Mouse (Mus musculus): ENCODE measurements at regions not wholly inside any gene's neighbourhood (a gene's known extent, or its start where the extent isn't known, plus 50 kb on each side); places are given as distances from the start of the nearest gene placed in this dataset.
A peak's percentile ranks its signal among the peaks of the same experiment; 100 is the strongest.

DNA sequence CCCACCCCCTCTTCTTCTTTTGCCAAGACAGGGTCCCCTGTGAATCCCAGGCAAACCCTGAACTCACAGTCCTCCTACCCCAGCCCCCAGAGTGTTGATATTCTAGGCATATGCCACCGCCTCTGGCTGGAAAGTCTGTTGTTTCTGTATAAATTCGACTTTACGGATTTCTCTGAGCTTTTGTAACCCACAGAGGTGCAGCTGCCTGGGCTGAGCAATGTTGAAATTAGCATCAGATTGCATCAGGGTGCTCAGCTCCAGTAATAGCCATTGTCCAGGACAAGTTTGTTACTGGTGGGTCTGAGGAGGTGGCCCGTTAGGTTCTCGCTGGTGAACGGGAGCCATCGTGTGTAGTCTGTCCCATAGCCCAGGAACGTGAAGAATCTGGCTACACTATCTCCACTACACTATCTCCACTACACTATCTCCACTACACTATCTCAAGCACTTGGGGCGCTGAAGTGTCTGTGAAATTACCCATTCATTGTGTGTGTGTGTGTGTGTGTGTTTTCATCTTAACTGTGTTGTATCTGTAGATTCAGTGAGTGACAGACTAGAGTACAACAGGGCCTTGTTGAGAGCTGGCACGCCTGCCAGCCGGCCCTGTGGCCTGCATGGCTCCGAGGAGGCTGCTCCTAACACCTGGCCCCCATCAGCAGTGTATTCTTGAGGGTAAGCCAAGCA lies 92.4 kb upstream of the Hnrnpk start:
- DNase-seq (ENCODE audit: extremely low read depth, low read depth), result no peak

DNA sequence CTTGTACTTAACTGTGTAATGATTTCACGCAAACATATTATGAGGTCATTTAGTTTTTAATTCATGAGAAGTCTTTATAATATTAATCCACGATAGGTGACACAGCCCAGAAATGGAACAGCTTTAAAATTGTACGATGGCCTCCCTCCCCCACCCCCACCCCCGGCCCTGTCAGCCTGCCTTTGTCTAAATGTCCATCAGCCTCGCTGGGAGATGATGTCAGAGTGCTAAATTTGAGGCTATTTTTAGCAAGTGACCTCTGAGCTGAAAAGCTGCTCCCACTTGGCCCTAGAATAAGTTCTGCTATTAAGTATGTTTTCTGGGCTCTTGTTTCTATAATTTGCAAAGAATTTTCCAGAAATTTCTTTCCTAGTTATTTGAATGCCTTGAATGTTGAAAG lies 91.6 kb upstream of the Hnrnpk start:
- no peak for DNase-seq (ENCODE audit: extremely low read depth, low read depth)

DNA sequence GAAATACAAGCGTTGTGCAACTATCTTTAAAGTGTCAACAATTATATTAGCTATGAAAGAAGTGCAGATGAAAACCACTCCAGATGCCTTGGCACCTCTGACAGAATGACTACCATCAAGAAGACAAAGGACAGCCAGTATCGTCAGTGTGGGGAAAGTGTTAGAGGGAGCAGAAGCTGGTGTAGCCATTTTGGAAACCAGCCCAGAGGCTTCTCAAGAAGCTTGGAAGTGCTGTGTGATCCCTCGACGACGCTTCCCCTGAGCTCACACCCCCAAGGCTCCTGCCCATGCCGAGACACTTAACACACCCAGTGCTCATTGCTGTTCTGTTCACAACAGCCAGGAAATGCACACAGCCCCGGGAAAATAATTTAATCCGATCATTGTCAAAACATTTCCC lies 87.7 kb upstream of the Hnrnpk start:
- no peak for DNase-seq (ENCODE audit: extremely low read depth, low read depth)

DNA sequence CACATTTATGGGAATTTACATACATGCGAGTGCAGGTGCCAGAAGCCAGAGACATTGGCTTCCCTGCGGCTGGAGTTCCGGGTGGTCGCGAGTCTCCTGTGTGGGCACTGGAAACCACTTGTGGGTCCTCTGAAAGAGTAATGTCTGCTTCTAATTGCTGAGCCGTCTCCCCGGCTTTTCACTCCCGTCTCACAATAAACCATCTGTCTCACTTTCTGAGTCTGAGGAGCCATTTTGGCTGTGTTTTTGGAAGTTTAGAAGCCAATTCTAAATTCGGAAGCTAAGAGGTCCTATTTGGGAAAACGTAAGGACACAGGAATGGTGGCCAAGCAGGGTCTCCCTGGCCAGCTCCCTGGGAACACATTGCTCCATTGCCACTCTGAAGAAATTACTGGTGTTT lies 81.9 kb upstream of the Hnrnpk start:
- DNase-seq (ENCODE audit: extremely low read depth, low read depth), result no peak

DNA sequence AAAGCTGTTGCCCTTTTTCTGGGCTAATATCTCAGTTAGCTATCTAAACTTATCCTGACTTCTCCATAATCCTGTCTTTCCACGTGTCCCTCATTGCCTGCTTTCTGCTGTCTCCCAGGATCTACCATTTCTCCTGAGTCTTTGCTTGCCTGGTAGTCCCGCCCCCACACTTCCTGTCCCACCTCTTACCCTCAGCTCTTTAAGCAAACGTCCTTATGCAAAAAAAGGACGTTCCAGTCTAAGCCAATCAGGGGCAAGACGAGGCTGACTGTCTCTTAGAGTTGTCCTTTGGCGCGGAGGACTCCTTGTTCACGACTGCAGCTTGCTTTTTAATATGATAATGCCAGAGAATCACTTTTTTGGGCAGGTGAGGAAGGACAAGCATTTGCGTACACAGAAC lies 79.6 kb upstream of the Hnrnpk start:
- DNase-seq (ENCODE audit: extremely low read depth, low read depth), result peak; percentile 68

DNA sequence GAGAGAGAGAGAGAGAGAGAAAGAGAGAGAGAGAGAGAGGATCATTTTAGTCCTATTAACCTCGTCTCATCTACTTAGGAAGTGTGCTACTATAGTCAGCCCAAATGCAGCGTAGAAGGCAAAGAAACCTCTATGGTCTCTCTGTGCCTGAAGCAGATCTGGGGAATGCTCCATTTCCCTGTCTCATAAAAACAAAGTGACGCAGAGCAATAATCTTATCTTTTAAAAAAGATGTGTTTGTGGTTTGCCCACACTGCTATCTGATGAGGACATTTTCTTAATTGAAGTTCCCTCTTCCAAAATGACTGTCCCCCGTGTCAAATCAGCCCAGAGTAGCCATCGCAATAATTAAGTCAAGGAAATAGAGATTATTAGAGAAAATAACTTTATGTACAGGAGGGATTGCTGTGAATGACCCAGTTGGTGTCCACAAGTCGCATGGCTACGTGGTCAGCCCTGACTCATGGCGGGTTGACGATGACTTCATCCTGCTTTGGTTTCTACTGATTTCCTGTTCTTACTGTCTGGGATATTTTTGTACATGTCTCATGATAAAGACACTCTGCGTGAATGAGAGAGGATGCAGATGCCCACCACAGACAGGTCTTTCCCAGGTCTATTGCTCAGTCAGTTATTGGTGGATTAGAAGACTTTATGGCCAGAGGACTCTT lies 77.9 kb upstream of the Hnrnpk start:
- peak; percentile 73 for DNase-seq (ENCODE audit: extremely low read depth, low read depth)

DNA sequence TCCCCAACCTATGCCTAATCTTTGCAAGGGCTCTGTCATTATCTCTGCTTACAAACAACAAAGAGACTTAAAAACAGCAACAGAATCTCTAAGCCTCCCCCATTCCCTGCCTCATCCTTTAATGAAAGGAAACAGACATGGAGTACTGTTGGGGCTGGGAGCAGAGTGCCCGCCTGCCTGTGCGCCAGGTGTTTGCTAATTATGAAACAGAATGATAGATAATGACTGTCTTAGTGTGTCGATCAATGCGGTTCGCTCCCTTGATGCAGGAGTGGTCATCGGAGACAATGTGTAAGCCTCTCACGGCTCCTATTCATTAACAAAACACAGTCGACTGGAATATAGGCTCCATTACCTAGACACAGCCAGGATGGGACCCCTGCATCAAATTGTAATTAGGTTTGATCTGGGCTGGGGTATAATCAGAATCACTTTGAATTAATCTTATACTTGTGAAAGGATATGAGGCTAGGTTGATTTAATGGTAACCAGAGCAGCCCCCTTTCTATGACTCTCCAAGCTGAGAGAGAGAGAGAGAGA lies 77.3 kb upstream of the Hnrnpk start:
- no peak for DNase-seq (ENCODE audit: extremely low read depth, low read depth)

DNA sequence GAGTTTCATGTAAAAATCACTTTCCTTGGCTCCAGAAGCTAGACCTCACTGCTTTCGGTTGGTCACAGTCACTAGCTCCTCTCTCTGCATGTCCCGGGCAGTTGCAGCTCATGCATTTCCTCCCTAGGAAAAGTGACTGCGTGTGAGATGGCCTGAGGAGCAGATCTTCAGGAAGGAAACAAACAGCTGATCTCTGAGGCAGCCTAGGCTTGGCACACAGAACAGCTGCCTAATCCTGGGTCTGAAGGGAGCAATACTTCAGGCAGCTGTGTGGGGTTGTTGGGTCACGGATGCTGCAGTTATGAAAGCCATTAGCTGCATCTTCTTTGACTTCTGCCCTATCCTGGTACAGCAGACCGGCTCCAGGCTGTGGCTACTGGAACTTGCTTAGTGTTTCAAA lies 75.3 kb upstream of the Hnrnpk start:
- no peak for DNase-seq (ENCODE audit: extremely low read depth, low read depth)

DNA sequence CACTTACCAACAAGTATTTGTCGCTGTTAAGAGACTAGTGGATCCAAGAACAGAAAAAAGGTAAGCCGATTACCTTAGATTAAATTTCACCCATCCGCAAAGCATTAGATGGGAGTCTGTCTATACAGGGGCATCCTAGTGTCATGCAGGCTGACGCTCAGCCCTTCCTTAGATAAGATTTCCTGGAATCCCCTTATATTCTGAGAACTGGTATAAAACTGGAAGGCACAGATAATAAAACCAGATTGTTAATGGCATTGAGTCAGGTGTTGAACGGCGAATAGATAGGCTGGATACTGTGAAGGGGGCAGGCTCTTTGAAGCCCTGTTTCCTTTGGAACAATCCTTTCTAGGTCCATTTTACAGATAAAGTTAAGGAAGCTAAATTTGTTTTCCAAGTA lies 74.1 kb upstream of the Hnrnpk start:
- peak; percentile 51 for DNase-seq (ENCODE audit: extremely low read depth, low read depth)

DNA sequence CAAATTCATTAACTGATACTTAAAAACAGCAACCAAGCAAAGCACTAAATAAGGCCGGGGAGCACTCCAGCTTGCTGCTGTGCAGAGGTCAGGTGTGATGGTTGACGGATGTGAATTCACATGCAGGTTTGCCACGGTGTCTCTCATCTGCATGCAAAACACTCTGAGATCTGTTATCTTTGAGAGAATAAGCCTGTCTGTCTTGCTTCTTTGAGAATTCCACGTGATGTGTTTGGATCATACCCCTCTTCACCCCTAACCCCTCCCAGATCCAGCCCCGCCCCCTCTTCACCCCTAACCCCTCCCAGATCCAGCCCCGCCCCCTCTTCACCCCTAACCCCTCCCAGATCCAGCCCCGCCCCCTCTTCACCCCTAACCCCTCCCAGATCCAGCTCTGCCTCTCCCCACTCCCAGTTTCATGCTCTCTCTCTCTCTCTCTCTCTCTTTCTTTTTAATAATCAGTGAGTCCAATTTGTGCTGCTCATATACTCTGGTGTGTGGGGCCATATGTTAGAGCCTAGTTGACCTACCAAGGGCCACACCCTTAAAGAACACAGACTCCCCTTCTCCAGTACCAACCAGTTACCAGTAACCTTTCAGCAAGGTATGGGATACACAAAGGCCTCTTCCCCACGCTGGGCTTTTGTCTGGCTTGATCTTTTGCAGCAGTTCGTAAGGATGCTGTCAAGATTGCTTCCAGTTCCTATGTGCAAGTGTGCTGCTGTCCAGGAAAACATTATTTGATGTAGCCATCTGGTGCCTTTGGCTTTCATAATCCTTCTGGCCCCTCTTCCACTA lies 73.1 kb upstream of the Hnrnpk start:
- DNase-seq (ENCODE audit: extremely low read depth, low read depth), result no peak

DNA sequence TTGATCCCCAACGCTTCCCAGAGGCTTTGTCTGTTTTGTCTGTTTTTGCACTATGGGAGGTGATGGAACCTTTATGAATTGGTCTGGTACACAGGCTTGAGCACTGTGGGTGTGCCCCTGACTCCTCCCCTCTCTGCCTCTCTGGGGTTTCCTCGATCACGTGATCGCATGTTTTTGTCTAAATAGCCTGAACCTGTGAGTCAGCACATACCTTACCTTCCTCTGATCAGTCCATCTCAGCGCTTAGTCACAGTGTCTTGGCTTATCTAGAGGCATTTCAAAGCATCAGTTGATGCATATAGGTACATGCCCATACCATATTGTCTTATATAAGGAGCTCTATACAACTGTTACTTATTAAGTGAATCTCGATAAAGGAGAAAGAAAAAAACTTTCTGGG lies 72.4 kb upstream of the Hnrnpk start:
- DNase-seq (ENCODE audit: extremely low read depth, low read depth), result peak; percentile 72

DNA sequence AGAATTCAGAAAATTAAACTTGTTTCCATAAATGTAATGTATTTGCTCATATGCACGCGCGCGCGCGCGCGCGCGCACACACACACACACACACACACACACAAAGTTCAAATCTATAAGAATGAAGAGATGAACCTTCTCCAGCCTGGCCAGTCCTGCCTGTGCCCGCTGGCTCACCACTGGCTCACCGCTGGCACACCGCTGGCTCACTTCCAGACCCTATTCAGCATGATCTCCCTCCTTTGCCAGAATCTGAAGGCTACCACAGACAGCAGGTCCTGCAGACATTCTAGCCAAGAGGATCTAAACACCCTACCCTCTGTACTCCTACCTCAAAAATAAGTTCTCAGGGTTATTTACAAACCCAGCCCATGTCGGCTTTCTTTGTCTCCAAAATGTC lies 69.3 kb upstream of the Hnrnpk start:
- DNase-seq (ENCODE audit: extremely low read depth, low read depth), result no peak

DNA sequence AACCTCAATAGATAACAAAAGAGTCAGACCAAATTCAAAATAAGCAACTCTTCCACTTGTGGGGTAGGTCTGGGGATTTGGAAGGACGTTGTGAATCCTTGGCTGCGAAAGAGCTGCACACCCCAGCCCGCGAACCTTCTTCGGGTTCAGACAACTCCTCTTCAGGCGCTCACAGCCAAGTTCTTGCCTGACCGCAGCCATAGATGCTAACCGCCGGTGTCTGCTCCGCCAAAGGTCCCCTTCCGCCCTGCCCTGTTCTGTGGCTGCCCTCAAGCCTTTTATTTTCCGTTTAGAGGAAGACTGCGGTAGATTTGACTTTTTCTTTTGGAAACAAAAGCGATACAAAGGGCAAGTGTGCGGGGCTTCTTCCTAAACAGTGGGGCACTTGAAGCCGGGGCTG lies 68.6 kb upstream of the Hnrnpk start:
- DNase-seq (ENCODE audit: extremely low read depth, low read depth), result no peak

DNA sequence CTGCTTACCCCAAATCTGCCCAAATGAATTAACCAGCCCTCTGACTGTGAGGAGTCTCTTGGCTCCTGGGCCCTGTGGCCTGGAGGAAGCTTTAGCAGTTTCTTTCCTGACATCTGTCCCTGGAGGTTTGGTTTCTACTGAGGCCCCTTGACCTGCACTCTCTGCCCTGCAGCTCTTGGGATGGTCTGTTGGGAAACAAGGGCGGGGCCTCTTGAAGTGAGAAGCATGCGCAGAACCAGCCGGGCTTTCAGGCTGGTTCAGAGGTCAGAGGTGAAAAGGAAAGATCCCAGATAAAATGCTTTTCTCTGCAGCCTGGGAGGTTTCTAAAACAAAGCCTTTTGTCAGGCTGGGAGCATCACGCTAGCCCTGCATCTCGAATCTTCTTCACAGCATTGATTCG lies 66.6 kb upstream of the Hnrnpk start:
- DNase-seq (ENCODE audit: extremely low read depth, low read depth), result no peak

DNA sequence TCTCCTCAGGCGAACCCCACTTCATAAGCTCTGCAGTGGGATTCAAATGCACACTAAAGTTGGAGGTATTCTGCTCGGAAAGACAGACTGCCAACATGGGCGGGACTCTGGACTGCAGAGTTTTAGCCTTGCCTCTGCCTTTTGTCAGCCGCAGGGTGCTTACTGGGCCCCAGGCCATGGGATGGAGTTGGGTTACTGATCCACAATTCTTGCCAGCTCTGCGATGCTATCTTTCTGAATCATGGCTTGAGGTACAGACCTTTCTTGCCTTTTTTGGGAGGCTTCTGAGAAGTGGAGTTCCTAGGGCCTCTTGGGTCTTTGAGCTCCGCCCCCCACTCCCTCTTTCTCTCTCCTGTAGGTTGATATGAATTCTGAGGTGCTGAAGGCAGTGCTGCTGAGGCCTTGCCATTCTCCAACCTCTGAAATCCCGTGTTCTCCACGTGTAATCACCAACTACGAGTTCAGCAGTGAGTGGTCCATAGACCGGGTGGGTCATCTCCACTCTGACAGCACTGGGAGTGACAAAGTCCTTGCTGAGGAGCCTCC lies 64.0 kb upstream of the Hnrnpk start:
- no peak for DNase-seq (ENCODE audit: extremely low read depth, low read depth)

DNA sequence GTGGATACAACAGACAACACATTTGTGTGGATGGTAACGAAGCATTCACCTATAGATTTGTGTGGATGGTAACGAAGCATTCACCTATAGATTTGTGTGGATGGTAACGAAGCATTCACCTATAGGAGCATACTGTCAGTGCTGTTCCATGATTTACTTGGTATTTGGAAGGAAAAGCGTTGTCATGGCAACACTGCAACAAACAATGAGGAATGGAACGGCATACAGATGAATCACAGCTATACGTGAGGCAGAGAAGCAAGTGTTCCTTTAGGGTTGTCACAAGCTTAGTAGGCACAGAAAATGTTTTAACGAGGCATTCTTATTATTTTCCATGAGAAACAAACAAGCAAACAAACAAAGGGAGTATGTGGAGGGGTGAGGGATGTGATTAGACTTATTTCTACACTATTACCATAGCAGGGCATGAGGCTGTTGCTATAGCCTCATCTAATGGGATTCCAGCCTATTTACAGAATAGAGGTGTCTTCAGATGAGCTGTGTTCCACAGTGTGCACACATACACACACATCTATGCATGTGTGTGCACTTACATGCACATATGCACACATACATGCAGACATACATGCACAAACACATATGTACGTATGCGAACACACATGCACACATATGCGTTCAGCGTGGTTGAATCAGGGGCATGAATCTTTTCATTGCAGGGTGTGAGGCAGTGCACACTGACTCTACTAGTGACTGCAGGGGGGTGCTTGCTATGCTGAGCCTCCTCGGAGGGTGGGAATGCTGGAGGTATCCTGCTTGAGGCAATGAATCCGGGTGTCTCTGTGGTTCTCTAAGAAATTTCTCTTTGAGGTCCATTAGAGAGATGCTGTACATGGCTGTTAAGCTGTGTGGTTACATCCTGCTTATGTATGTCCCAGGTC lies 62.3 kb upstream of the Hnrnpk start:
- DNase-seq (ENCODE audit: extremely low read depth, low read depth), result no peak
